Mouse (Mus musculus) midbrain, embryonic 10.5 days (tissue): Measurements from ENCODE around the gene Mrvi1. TPM values are rescaled to one million over a fixed set of nuclear protein-coding genes. Genes with fewer than 3 reads are reported as not detected.

Source experiments
- DNase-seq: peaks from one replicate; pipeline ENCODE4 v3.0.0-alpha.2; 2017; ENCODE audit warnings: low spot score
- H3K27ac ChIP-seq: fragments of 300-500 bp; sonication (generic); replicated peaks from 2 replicates; pipeline ENCODE4 v1.5.1; 2016; ENCODE audit warnings: mild to moderate bottlenecking
- H3K27me3 ChIP-seq: fragments of 300-500 bp; sonication (generic); 2 replicates; pipeline ENCODE4 v1.6.1; 2016; ENCODE audit warnings: low read depth, mild to moderate bottlenecking; ENCODE audit not compliant: poor library complexity, severe bottlenecking
- H3K36me3 ChIP-seq: fragments of 300-500 bp; sonication (generic); 2 replicates; pipeline ENCODE4 v1.6.1; 2016; ENCODE audit warnings: mild to moderate bottlenecking, moderate library complexity
- H3K4me1 ChIP-seq: fragments of 300-500 bp; sonication (generic); 2 replicates; pipeline ENCODE4 v1.6.1; 2016
- H3K4me3 ChIP-seq: fragments of 300-500 bp; sonication (generic); 2 replicates; pipeline ENCODE4 v1.5.1; 2016; ENCODE audit warnings: mild to moderate bottlenecking, moderate library complexity
- H3K9me3 ChIP-seq: fragments of 300-500 bp; sonication (generic); replicated peaks from 2 replicates; pipeline ENCODE4 v1.6.1; 2016; ENCODE audit warnings: mild to moderate bottlenecking
- WGBS: fragments of 180-500 bp; shearing (Covaris S2); methylation state at CpG from one replicate; pipeline ENCODE4 v1.1.7; 2016; 5-methylcytosine and 5-hydroxymethylcytosine counted together
- polyA plus RNA-seq: library from polyadenylated mRNA; unstranded; fragments of >200 nt; fragmentation: Nextera tagmentation; extraction: Ambion mirVana; gene quantifications from 2 replicates; pipeline ENCODE4 v1.2.1, GENCODE M21; 2016

Mrvi1 gene
- polyA plus RNA-seq, 1 experiment from 2014 or later: 1.0 TPM

- H3K27me3 ChIP-seq: no peaks in the 10 kb centered on the region
- DNase-seq: no peak
- H3K27ac ChIP-seq: no peak overlapping the region
- WGBS: 95% methylated on average over 3 of the region's 3 CpGs
- no peaks in the 10 kb centered on the region for H3K4me1 ChIP-seq
- H3K9me3 ChIP-seq: no peaks in the 10 kb centered on the region
- H3K4me3 ChIP-seq: no peak overlapping the region
- no peaks in the 10 kb centered on the region for H3K36me3 ChIP-seq
Measured at GRCm38 (mm10) chr7:110948579-110948978, 33.7 kb downstream of the Mrvi1 start.

GRCm38 (mm10) chr7:110947616-110948015, 34.6 kb downstream of the Mrvi1 start:
- no peaks in the 10 kb centered on the region for H3K36me3 ChIP-seq
- no peaks in the 10 kb centered on the region for H3K9me3 ChIP-seq
- WGBS: 90% methylated on average over 6 of the region's 6 CpGs
- no peak for DNase-seq
- H3K4me1 ChIP-seq: no peaks in the 10 kb centered on the region
- no peaks in the 10 kb centered on the region for H3K27me3 ChIP-seq
- no peak overlapping the region for H3K27ac ChIP-seq
- H3K4me3 ChIP-seq: no peak overlapping the region

- Histone ChIP-seq H3K27me3 (no peaks in the 10 kb centered on the region), H3K4me3 (no peak overlapping the region), H3K27ac (no peak overlapping the region), H3K9me3 (no peaks in the 10 kb centered on the region), H3K36me3 (no peaks in the 10 kb centered on the region), H3K4me1 (peaks cover 4% of the 10 kb centered on the region; the same call in 1 of the 2 replicates)
- 74% methylated on average over 6 of the region's 6 CpGs for WGBS
- DNase-seq: no peak
Measured at GRCm38 (mm10) chr7:110946731-110947130, 35.5 kb downstream of the Mrvi1 start.

GRCm38 (mm10) chr7:110944321-110944720, 37.9 kb downstream of the Mrvi1 start:
- Histone ChIP-seq H3K4me3 (no peak overlapping the region), H3K27ac (no peak overlapping the region), H3K4me1 (peaks cover 7% of the 10 kb centered on the region; the same call in 1 of the 2 replicates), H3K9me3 (no peaks in the 10 kb centered on the region), H3K27me3 (no peaks in the 10 kb centered on the region), H3K36me3 (no peaks in the 10 kb centered on the region)
- no peak for DNase-seq
- 91% methylated on average over 5 of the region's 5 CpGs for WGBS

- DNase-seq: no peak
- 0 out of 2 replicates have a peak overlapping the region, but pooled peaks have one; percentile 1 for H3K27ac ChIP-seq
- H3K27me3 ChIP-seq: no peaks in the 10 kb centered on the region
- no peak overlapping the region for H3K4me3 ChIP-seq
- peaks cover 7% of the 10 kb centered on the region; the same call in 1 of the 2 replicates for H3K4me1 ChIP-seq
- no peaks in the 10 kb centered on the region for H3K9me3 ChIP-seq
- 69% methylated on average over 6 of the region's 6 CpGs for WGBS
- no peaks in the 10 kb centered on the region for H3K36me3 ChIP-seq
Measured at GRCm38 (mm10) chr7:110941701-110942530, 40.3 kb downstream of the Mrvi1 start.

- no peak overlapping the region for H3K4me3 ChIP-seq
- H3K4me1 ChIP-seq: peaks cover 7% of the 10 kb centered on the region; the same call in 1 of the 2 replicates
- no peak for DNase-seq
- WGBS: 91% methylated on average over 4 of the region's 4 CpGs
- no peaks in the 10 kb centered on the region for H3K27me3 ChIP-seq
- no peaks in the 10 kb centered on the region for H3K9me3 ChIP-seq
- H3K36me3 ChIP-seq: no peaks in the 10 kb centered on the region
- H3K27ac ChIP-seq: 0 out of 2 replicates have a peak overlapping the region, but pooled peaks have one; percentile 1
Measured at GRCm38 (mm10) chr7:110941116-110941521, 41.1 kb downstream of the Mrvi1 start.

GRCm38 (mm10) chr7:110935815-110936762, 46.2 kb downstream of the Mrvi1 start:
- whole genome bisulfite sequencing: 89% methylated on average over 6 of the region's 6 CpGs
- H3K4me1 ChIP-seq: no peaks in the 10 kb centered on the region
- no peak for DNase-seq

GRCm38 (mm10) chr7:110933999-110934398, 48.3 kb downstream of the Mrvi1 start:
- no peaks in the 10 kb centered on the region for H3K9me3 ChIP-seq
- no peaks in the 10 kb centered on the region for H3K36me3 ChIP-seq
- H3K27ac ChIP-seq: no peak overlapping the region
- H3K27me3 ChIP-seq: no peaks in the 10 kb centered on the region
- no peak for DNase-seq
- H3K4me1 ChIP-seq: no peaks in the 10 kb centered on the region
- WGBS: 77% methylated on average over 2 of the region's 2 CpGs
- no peak overlapping the region for H3K4me3 ChIP-seq

More at GRCm38 (mm10) chr7:110935815-110936762, 46.2 kb downstream of the Mrvi1 start:
- no peaks in the 10 kb centered on the region for H3K9me3 ChIP-seq
- H3K27ac ChIP-seq: no peak overlapping the region
- no peak overlapping the region for H3K4me3 ChIP-seq
- no peaks in the 10 kb centered on the region for H3K36me3 ChIP-seq
- H3K27me3 ChIP-seq: no peaks in the 10 kb centered on the region

- DNase-seq: no peak
- WGBS: 91% methylated on average over 3 of the region's 3 CpGs
- Histone ChIP-seq H3K27me3 (no peaks in the 10 kb centered on the region), H3K4me1 (no peaks in the 10 kb centered on the region), H3K36me3 (no peaks in the 10 kb centered on the region), H3K9me3 (no peaks in the 10 kb centered on the region), H3K27ac (no peak overlapping the region), H3K4me3 (no peak overlapping the region)
Measured at GRCm38 (mm10) chr7:110933329-110933728, 48.9 kb downstream of the Mrvi1 start.

GRCm38 (mm10) chr7:110930118-110930854, 52.0 kb downstream of the Mrvi1 start:
- DNase-seq: peak; percentile 27
- 38% methylated on average over 3 of the region's 3 CpGs for WGBS

GRCm38 (mm10) chr7:110926562-110926961, 55.7 kb downstream of the Mrvi1 start:
- Histone ChIP-seq H3K27me3 (no peaks in the 10 kb centered on the region), H3K9me3 (no peaks in the 10 kb centered on the region), H3K27ac (no peak overlapping the region), H3K4me3 (no peak overlapping the region), H3K4me1 (no peaks in the 10 kb centered on the region), H3K36me3 (no peaks in the 10 kb centered on the region)
- 79% methylated on average over 4 of the region's 4 CpGs for WGBS
- no peak for DNase-seq

More at GRCm38 (mm10) chr7:110930118-110930854, 52.0 kb downstream of the Mrvi1 start:
- H3K9me3 ChIP-seq: no peaks in the 10 kb centered on the region
- H3K4me1 ChIP-seq: no peaks in the 10 kb centered on the region
- no peaks in the 10 kb centered on the region for H3K36me3 ChIP-seq
- no peaks in the 10 kb centered on the region for H3K27me3 ChIP-seq
- H3K4me3 ChIP-seq: no peak overlapping the region
- H3K27ac ChIP-seq: no peak overlapping the region
